Mouse (Mus musculus): Measurements from ENCODE around the gene Faah.

- TF ChIP-seq CTCF (IDR thresholded peaks at IDR 0.05; ENCODE audit: borderline replicate concordance, insufficient read depth, low read length) (no peak), POLR2A (IDR thresholded peaks at IDR 0.05; ENCODE audit: low read depth, low read length) (no peak)
Observed at GRCm38 (mm10) chr4:116047681-116048080, 30.0 kb upstream of the Faah start.

All from embryonic fibroblast, embryonic 13.5 days (primary cell).